Mouse (Mus musculus): ENCODE results near the gene Olfr982.

Gene Olfr982

DNA sequence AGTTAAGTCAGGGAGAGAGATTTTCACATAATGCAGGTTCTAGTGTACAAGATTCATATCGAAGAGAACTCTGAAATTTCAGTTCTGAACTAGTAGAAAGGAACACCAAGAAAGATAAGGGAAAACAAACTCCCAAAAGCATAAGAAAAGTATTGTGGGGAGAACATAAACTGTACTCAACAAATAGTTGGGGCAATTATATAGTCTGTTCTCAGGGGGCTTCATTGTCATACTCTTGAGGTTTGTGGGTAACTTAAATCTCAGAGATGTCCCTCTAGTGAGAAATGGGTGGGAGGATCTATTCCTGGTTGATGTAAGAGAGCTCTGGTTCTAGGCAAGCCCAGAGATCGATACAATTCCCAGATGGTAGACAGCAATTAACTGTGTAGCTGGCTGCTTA is at the start of gene Olfr982:
Gene Olfr982, plus strand, starts transcription at position 301 of the 400 bp plus-strand sequence.
- no peak for DNase-seq (ENCODE audit: low spot score)

DNA sequence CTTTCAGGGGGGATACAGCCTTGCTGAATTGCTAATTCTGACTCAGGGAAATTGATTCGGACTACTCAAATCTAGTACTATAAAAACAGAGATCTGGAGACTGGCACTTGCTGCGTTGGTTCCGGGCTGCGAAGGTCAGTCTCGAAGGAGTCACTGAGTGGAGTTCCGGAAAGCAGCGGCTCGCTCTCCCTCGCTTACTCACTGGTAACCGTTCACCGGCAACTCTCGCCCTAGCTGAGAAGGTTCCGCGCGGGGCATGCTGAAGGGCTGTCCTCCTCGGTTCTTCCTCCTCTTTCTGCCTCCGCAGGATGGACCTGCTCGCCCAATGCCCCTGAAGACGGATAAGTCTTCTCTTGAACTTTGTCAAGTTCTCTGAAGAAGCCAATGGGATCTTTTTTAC is 23.5 kb upstream of the Olfr982 start:
- DNase-seq (ENCODE audit: low spot score) = no peak

DNA sequence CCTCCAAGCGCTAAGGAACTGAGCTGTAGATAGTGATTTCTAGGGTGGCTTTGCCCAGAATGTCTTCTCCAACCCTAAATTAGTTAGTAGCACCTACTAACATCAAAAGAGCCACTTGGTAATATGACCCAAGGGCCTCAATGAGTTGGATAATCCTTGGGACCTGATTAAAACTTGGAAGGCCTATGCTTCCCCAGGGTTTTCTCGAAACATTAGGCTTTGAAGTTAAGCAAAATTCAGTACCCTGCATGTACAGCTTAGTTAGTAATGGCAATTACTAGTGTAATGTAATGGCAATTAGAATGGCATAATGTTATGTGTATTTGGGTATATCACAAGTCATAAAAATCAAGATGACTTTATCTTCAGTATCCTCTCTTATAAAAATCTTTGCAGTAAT is 19.9 kb downstream of the Olfr982 start, which contains the start of gene Olfr983:
Gene Olfr983, minus strand, starts transcription at position 101 of the 400 bp plus-strand sequence.
- DNase-seq (ENCODE audit: low spot score) = no peak

DNA sequence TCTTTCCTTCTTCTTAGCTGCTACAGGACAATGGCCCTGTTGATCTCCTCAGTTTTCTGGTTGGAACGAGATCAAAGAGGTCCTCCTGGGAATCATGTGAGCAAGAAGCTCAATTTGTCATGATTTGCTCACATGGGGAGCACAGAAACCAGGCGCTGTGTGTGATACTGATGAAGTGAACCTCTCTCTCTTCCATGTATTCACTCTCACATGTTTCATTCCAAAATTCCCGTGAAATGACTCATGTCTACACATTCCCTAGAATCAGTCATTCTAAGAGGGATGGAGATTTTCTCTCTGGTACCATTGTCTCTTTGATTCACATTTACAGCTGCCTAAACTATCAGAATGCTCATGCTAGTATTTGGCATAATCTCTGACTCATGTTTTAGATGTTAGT is 21.1 kb downstream of the Olfr982 start:
- no peak for DNase-seq (ENCODE audit: low spot score)

DNA sequence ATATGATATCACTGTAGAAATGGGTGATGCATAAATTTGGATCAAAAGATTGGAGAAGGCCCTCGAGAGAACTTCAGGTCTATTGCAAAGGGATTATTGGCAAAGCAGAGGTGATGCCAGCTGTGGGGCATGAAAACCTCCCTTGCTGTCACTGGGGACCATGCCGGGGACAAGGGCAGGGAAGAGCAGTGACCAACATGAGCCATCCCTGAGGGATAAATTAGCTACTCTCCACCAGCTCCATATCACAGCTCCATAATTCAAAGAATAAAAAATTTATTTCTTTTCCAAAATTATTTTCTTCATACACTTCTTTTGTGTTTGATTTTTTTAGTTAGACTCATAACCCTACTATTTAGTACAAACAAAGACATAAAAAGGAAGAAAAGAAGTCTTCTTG is 40.5 kb downstream of the Olfr982 start, which contains the start of gene Olfr984:
Gene Olfr984, minus strand, starts transcription at position 101 of the 400 bp plus-strand sequence.
- no peak for DNase-seq (ENCODE audit: low spot score)

DNA sequence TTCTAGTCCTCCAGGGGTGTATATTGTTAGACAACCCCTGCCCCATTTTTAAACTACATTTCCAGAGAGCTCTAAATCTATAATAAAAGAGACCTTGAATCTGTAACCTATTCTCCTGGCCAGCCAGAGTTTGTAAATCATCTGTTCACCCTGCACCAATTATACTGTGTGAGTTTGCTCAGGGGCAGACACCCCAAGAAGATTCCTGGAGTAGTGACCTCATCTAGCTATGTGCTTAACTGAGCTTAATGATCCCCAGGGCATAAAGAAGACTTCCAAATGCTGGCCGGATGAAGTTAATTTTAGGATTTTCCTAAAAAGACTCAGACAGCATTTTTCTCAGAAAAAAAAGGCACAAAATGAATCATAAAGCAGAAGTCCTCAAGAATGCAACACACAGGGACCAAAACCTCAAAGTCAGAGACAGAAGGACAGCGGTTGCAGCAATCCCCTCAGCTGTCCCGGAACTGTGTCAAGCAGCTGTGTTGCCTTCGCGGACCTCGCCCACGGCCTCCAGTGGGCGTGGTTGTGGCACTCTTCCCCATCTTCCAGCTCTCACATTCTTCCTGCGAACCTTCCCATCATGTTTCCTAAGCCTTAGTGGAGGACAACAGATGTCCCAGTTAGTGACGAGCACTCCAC is 43.1 kb downstream of the Olfr982 start:
- peak; percentile 20 for DNase-seq (ENCODE audit: low spot score)

DNA sequence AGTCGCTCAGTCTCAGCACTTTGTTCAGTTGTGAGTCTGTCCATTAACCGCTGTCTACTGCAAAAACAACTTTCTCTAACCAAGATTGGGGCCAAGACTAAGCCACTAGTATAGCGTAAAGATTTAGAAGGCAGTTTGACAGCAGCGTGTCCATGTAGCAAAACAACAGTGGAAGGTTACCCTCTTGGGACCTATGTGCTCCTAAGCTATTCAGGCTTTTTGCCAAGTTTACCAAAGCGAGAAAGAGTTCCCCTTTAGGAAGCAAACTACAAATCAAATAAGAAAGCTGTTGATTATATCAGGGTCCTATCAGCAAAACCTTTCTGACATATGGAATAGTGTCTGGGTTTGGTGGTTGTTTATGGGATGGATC is 43.6 kb downstream of the Olfr982 start:
- DNase-seq (ENCODE audit: low spot score) = no peak

Data from adipocyte (in vitro differentiated cells).